ENCODE assay signal across 18 mouse cellular contexts in the genomic region with DNA sequence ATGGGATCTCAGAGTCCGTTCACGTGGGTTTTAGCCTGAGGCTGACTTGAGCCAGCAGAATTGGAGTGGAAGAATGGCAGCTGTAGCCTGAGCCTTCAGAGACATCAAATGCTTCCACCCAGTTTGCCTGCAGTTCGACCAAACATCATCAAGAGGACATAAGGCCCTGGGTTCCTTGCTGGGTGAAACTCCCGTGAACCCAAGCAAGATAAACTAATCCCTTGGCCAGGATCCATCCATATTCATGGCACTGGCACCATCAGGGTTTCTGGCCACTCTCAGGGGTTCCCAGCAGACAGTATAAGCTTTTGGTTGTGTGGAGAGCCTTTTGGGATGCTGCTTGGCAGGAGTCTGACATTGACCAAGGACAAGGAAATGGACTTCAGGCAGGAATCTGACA.
DNase-seq lines count a peak whose midpoint lies in the region; TF ChIP-seq lines count a peak whose summit lies in the region.
"Had no signal": no experiment of that assay in that cellular context is flagged by ENCODE, and none has a peak within 500 bp of the region (broad histone marks: within the 10 kb centered on the region; RNA-seq: fewer than 3 reads in every experiment).

No protein-coding gene starts in this region.

- DNase-seq in cerebellum, postnatal 14 days = peak; percentile 35 to 52
- DNase-seq in cerebellum, postnatal 36 days = no peak
- DNase-seq in left cerebral cortex, postnatal 4 days = peak; percentile 32
- DNase-seq in left cerebral cortex, adult 2 months (ENCODE audit: extremely low spot score in 1 of 2, low spot score in 2 of 2) = no peak
- peak; percentile 37 for DNase-seq in retina, postnatal 1 day
- no peak for DNase-seq in retina, embryonic 14.5 days (ENCODE audit: low spot score)
- DNase-seq: adrenal gland, adult 2 months; adrenal gland, postnatal 14 days; cerebellum, adult 18-20 months; cerebellum, adult 9-11 months; forebrain, postnatal 0 days; gastrocnemius, adult 2 months; gastrocnemius, postnatal 14 days; heart, adult 11 months had no signal

- no peak for TF ChIP-seq CTCF in left cerebral cortex, adult 2 months (IDR thresholded peaks at IDR 0.05)

- H3K27ac ChIP-seq in left cerebral cortex, adult 2 months = no peak overlapping the region
- H3K27ac ChIP-seq: embryonic facial prominence, embryonic 12.5 days; embryonic facial prominence, embryonic 15.5 days; gastrocnemius, adult 2 months; hindbrain, embryonic 13.5 days; intestine, embryonic 15.5 days had no signal

- intact Hi-C loops in left cerebral cortex, postnatal 4 days (cut with DNase I) = no loop called here
- intact Hi-C loops in left cerebral cortex, adult 2 months (cut with DNase I) = no loop called here

- no peak overlapping the region for H3K4me3 ChIP-seq in left cerebral cortex, adult 2 months
- H3K4me3 ChIP-seq: embryonic facial prominence, embryonic 12.5 days; embryonic facial prominence, embryonic 15.5 days; gastrocnemius, adult 2 months; hindbrain, embryonic 13.5 days; intestine, embryonic 15.5 days had no signal

Comparison
In these comparisons a context has a peak if more than half of its experiments do, and no peak if none do; other contexts are left out.
1. DNase-seq: peak in cerebellum, postnatal 14 days (2 of 2), left cerebral cortex, postnatal 4 days (single experiment) and retina, postnatal 1 day (single experiment); none in cerebellum, postnatal 36 days (0 of 2), left cerebral cortex, adult 2 months (0 of 2) and retina, embryonic 14.5 days (single experiment).